24 mouse cellular contexts compared by ENCODE assay signal in genomic region chr3:132919240-132919639, GRCm38 (mm10). TPM values are rescaled to one million over a fixed set of nuclear protein-coding genes. Genes with fewer than 3 reads are reported as not detected.
DNase-seq lines count a peak whose midpoint lies in the region; ATAC-seq and TF ChIP-seq lines count a peak whose summit lies in the region.
"Had no signal": no experiment of that assay in that cellular context is flagged by ENCODE, and none has a peak within 500 bp of the region (broad histone marks: within the 10 kb centered on the region; RNA-seq: fewer than 3 reads in every experiment).

No protein-coding gene starts in this region.

- no peaks in the 10 kb centered on the region for H3K27me3 ChIP-seq in kidney, postnatal 0 days (ENCODE audit: insufficient read depth, low read length)
- no peaks in the 10 kb centered on the region for H3K27me3 ChIP-seq in midbrain, embryonic 11.5 days (ENCODE audit: control insufficient read depth, insufficient read depth, low read length)
- no peaks in the 10 kb centered on the region for H3K27me3 ChIP-seq in midbrain, embryonic 13.5 days
- H3K27me3 ChIP-seq: CH12.LX; embryonic facial prominence, embryonic 12.5 days; forebrain, embryonic 13.5 days; forebrain, embryonic 15.5 days; Patski had no signal

- no peak overlapping the region for H3K9ac ChIP-seq in kidney, postnatal 0 days (ENCODE audit: low read depth, low read length)
- no peak overlapping the region for H3K9ac ChIP-seq in midbrain, embryonic 11.5 days (ENCODE audit: low read length)
- no peak overlapping the region for H3K9ac ChIP-seq in midbrain, embryonic 13.5 days (replicated peaks)
- H3K9ac ChIP-seq: embryonic facial prominence, embryonic 12.5 days; forebrain, embryonic 13.5 days; forebrain, embryonic 15.5 days had no signal

- ATAC-seq in kidney, postnatal 0 days (replicated peaks; ENCODE audit: low FRiP score, low read depth): 0 out of 2 replicates have a peak, but pooled peaks have one; percentile 25
- ATAC-seq in midbrain, embryonic 11.5 days (ENCODE audit: low FRiP score): no peak
- no peak for ATAC-seq in midbrain, embryonic 13.5 days
- ATAC-seq: activated CD4-positive, CD25-positive, alpha-beta regulatory T cell, adult 4 months; CD4-positive, CD25-positive, alpha-beta regulatory T cell, adult 4 months; forebrain, embryonic 13.5 days; forebrain, embryonic 15.5 days; Patski had no signal

- DNase-seq in heart, adult 11 months: peak; percentile 67
- DNase-seq in heart, postnatal 14 days: no peak
- DNase-seq in kidney, postnatal 0 days (ENCODE audit: low spot score): no peak
- DNase-seq in kidney, adult 18-20 months: no peak
- peak; percentile 59 for DNase-seq in midbrain, embryonic 11.5 days (ENCODE audit: low spot score, missing footprints)
- DNase-seq: adrenal gland, adult 8-10 months; adrenal gland, postnatal 14 days; adrenal gland, postnatal 36 days; B cell, adult 2 months; cerebellum, adult 11-12 months; cerebellum, adult 2 months; cerebellum, adult 9-10 months; cerebellum, postnatal 10 days; cerebellum, postnatal 25 days had no signal

- intact Hi-C loops in heart, postnatal 14 days (cut with DNase I): no loop called here

- no peak overlapping the region for H3K4me3 ChIP-seq in kidney, postnatal 0 days (replicated peaks; ENCODE audit: low read depth, low read length)
- no peak overlapping the region for H3K4me3 ChIP-seq in midbrain, embryonic 11.5 days (ENCODE audit: low read depth, low read length)
- H3K4me3 ChIP-seq in midbrain, embryonic 13.5 days (replicated peaks): no peak overlapping the region
- H3K4me3 ChIP-seq: embryonic facial prominence, embryonic 10.5 days; embryonic facial prominence, embryonic 12.5 days; forebrain, embryonic 13.5 days; forebrain, embryonic 15.5 days had no signal

- WGBS in kidney, postnatal 0 days: 89% methylated on average over 11 of the region's 11 CpGs
- WGBS in midbrain, embryonic 11.5 days: 92% methylated on average over 11 of the region's 11 CpGs
- 89% methylated on average over 11 of the region's 11 CpGs for WGBS in midbrain, embryonic 13.5 days

- H3K27ac ChIP-seq in kidney, postnatal 0 days: no peak overlapping the region
- H3K27ac ChIP-seq in midbrain, embryonic 11.5 days (ENCODE audit: low read depth, low read length): no peak overlapping the region
- H3K27ac ChIP-seq in midbrain, embryonic 13.5 days: no peak overlapping the region
- H3K27ac ChIP-seq: embryonic facial prominence, embryonic 10.5 days; embryonic facial prominence, embryonic 12.5 days; forebrain, embryonic 13.5 days; forebrain, embryonic 15.5 days had no signal

- TF ChIP-seq CTCF in kidney, postnatal 0 days (IDR thresholded peaks at IDR 0.05; ENCODE audit: low read depth): no peak

- H3K36me3 ChIP-seq in kidney, postnatal 0 days (ENCODE audit: insufficient read depth, low read length): no peaks in the 10 kb centered on the region
- H3K36me3 ChIP-seq in midbrain, embryonic 11.5 days (ENCODE audit: control insufficient read depth, insufficient read depth, low read length): no peaks in the 10 kb centered on the region
- no peaks in the 10 kb centered on the region for H3K36me3 ChIP-seq in midbrain, embryonic 13.5 days
- H3K36me3 ChIP-seq: embryonic facial prominence, embryonic 10.5 days; embryonic facial prominence, embryonic 12.5 days; forebrain, embryonic 15.5 days; G1E had no signal

- H3K4me2 ChIP-seq in kidney, postnatal 0 days (ENCODE audit: low read length): no peak overlapping the region
- no peak overlapping the region for H3K4me2 ChIP-seq in midbrain, embryonic 11.5 days
- H3K4me2 ChIP-seq in midbrain, embryonic 13.5 days (replicated peaks): no peak overlapping the region
- H3K4me2 ChIP-seq: embryonic facial prominence, embryonic 12.5 days; forebrain, embryonic 13.5 days; forebrain, embryonic 15.5 days had no signal

- no peaks in the 10 kb centered on the region for H3K9me3 ChIP-seq in kidney, postnatal 0 days (replicated peaks; ENCODE audit: low read length)
- no peaks in the 10 kb centered on the region for H3K9me3 ChIP-seq in midbrain, embryonic 11.5 days (ENCODE audit: control insufficient read depth, low read length)
- H3K9me3 ChIP-seq in midbrain, embryonic 13.5 days: no peaks in the 10 kb centered on the region
- H3K9me3 ChIP-seq: embryonic facial prominence, embryonic 10.5 days; embryonic facial prominence, embryonic 12.5 days; forebrain, embryonic 13.5 days; forebrain, embryonic 15.5 days; G1E had no signal

- no peaks in the 10 kb centered on the region for H3K4me1 ChIP-seq in kidney, postnatal 0 days (replicated peaks; ENCODE audit: insufficient read depth, low read length)
- H3K4me1 ChIP-seq in midbrain, embryonic 11.5 days (ENCODE audit: control insufficient read depth, insufficient read depth, low read length): no peaks in the 10 kb centered on the region
- no peaks in the 10 kb centered on the region for H3K4me1 ChIP-seq in midbrain, embryonic 13.5 days (replicated peaks)
- H3K4me1 ChIP-seq: embryonic facial prominence, embryonic 10.5 days; embryonic facial prominence, embryonic 12.5 days; forebrain, embryonic 13.5 days; forebrain, embryonic 15.5 days had no signal

RNA-seq across cellular contexts. Expression of gene Npnt, which starts 30.9 kb away (rescaled TPM):
- 1 to 10 TPM; 3.5 to 5.5 TPM for total RNA-seq in heart, postnatal 14 days (2021)
- 229 and 252 TPM in 2 replicates for polyA plus RNA-seq in kidney, postnatal 0 days (2015; fragmentation: Nextera tagmentation; extraction: Ambion mirVana)
- 7.6 and 7.9 TPM in 2 replicates for polyA plus RNA-seq in midbrain, embryonic 11.5 days (2014; fragmentation: Nextera tagmentation; extraction: Ambion mirVana)
- polyA plus RNA-seq in midbrain, embryonic 13.5 days (2015; fragmentation: Nextera tagmentation; extraction: Ambion mirVana): 16.5 and 17.5 TPM in 2 replicates
- polyA plus RNA-seq: G1E had no signal

Comparison
In these comparisons a context has a peak if more than half of its experiments do, and no peak if none do; other contexts are left out.
1. DNase-seq: peak in heart, adult 11 months (single experiment) and midbrain, embryonic 11.5 days (single experiment); none in heart, postnatal 14 days (0 of 2), kidney, postnatal 0 days (single experiment) and kidney, adult 18-20 months (single experiment).
2. RNA of gene Npnt, which starts 30.9 kb away (polyA plus RNA-seq): 229 to 252 TPM in kidney, postnatal 0 days; 16.5 to 17.5 TPM in midbrain, embryonic 13.5 days and 7.6 to 7.9 TPM in midbrain, embryonic 11.5 days; every median in the first group is over 10 times any median in the second.